Mouse (Mus musculus): Measurements from ENCODE around the gene Nlgn2.
A peak's percentile ranks its signal among the peaks of the same experiment; 100 is the strongest.

Nlgn2 gene

GRCm38 (mm10) chr11:69837604-69837951 lies at the start of gene Nlgn2:
TSS of gene Nlgn2 (minus strand) at chr11:69837784.
- DNase-seq: no peak

- DNase-seq: peak; percentile 52 to 68
Measured at GRCm38 (mm10) chr11:69886907-69887635, 49.5 kb upstream of the Nlgn2 start.

- no peak for DNase-seq
Measured at GRCm38 (mm10) chr11:69884663-69885062, 47.1 kb upstream of the Nlgn2 start.

GRCm38 (mm10) chr11:69884240-69884639 lies 46.7 kb upstream of the Nlgn2 start:
- no peak for DNase-seq

GRCm38 (mm10) chr11:69883527-69884151 lies 46.1 kb upstream of the Nlgn2 start:
- no peak for DNase-seq

- DNase-seq: peak in 1 of 2 experiments; percentile 48
Measured at GRCm38 (mm10) chr11:69883066-69883465, 45.5 kb upstream of the Nlgn2 start.

GRCm38 (mm10) chr11:69881787-69882670 lies 44.4 kb upstream of the Nlgn2 start:
- no peak for DNase-seq

- peak; percentile 95 to 98 for DNase-seq
Measured at GRCm38 (mm10) chr11:69880853-69881603, 43.4 kb upstream of the Nlgn2 start, which contains the start of gene Kctd11. TSS of gene Kctd11 (minus strand) at chr11:69881406.

- peak; percentile 80 to 84 for DNase-seq
Measured at GRCm38 (mm10) chr11:69880506-69880852, 42.9 kb upstream of the Nlgn2 start.

- DNase-seq: no peak
Measured at GRCm38 (mm10) chr11:69879711-69880110, 42.1 kb upstream of the Nlgn2 start.

- no peak for DNase-seq
Measured at GRCm38 (mm10) chr11:69878952-69879351, 41.4 kb upstream of the Nlgn2 start.

GRCm38 (mm10) chr11:69878399-69878798 lies 40.8 kb upstream of the Nlgn2 start:
- no peak for DNase-seq

- no peak for DNase-seq
Measured at GRCm38 (mm10) chr11:69877878-69878277, 40.3 kb upstream of the Nlgn2 start, which contains the start of gene Tmem95. TSS of gene Tmem95 (minus strand) at chr11:69878018.

- peak; percentile 88 to 90 for DNase-seq
Measured at GRCm38 (mm10) chr11:69876867-69877266, 39.3 kb upstream of the Nlgn2 start.

- DNase-seq: peak; percentile 80 to 85
Measured at GRCm38 (mm10) chr11:69876186-69876585, 38.6 kb upstream of the Nlgn2 start.

GRCm38 (mm10) chr11:69872451-69872850 lies 34.9 kb upstream of the Nlgn2 start:
- no peak for DNase-seq

GRCm38 (mm10) chr11:69871822-69872221 lies 34.2 kb upstream of the Nlgn2 start:
- no peak for DNase-seq

GRCm38 (mm10) chr11:69870289-69871069 lies 32.9 kb upstream of the Nlgn2 start:
- no peak for DNase-seq

GRCm38 (mm10) chr11:69867335-69867734 lies 29.8 kb upstream of the Nlgn2 start:
- DNase-seq: peak; percentile 49 to 61

GRCm38 (mm10) chr11:69865561-69865960 lies 28.0 kb upstream of the Nlgn2 start:
- no peak for DNase-seq

GRCm38 (mm10) chr11:69864138-69864860 lies 26.7 kb upstream of the Nlgn2 start:
- no peak for DNase-seq
